Mouse (Mus musculus) thymus, adult 2 months (tissue): Measurements from ENCODE around the gene Rcc2.

Experiments used
- CTCF ChIP-seq: fragments of 200-500 bp; IDR thresholded peaks from 2 replicates; pipeline ENCODE4 v1.5.1; 2012; ENCODE audit warnings: mild to moderate bottlenecking, control low read depth, low read length, moderate library complexity, borderline replicate concordance; ENCODE audit not compliant: control insufficient read depth, poor library complexity, insufficient read depth; ENCODE audit errors: extremely low read depth
- POLR2A ChIP-seq: fragments of 200-500 bp; IDR thresholded peaks from 2 replicates; pipeline ENCODE4 v1.6.1; 2012; ENCODE audit warnings: mild to moderate bottlenecking, low read length, control low read depth, moderate library complexity; ENCODE audit not compliant: control insufficient read depth, poor library complexity, insufficient read depth; ENCODE audit errors: extremely low read depth

DNA sequence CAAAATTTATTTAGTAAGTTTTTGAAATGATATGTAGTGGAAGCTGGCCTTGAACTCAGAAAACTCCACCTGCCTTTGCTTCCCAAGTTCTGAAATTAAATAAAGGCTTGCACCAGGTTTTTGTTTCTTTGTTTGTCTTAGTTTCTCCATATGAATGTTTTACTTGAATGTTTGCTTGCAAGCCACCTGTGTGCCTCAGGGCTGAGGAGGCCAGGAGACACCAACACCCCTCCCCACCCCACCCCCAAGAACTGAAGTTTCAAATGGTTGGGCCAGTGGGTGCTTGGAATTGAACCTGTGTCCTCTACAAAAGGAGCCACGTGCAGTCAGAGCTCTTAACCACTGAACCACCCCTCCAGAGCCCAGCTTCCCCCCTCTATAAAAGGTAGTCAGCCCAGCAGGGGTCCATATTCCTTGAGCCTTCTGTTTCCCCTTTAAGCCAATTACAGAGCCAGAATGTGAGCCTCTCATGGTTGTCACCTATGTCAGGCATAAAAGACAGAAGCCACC is 5.7 kb upstream of the Rcc2 start:
- TF ChIP-seq CTCF (no peak), POLR2A (no peak)
